Mouse (Mus musculus) liver (tissue): ENCODE results near the gene Lmo1.

Experiments
- DNase-seq: peaks from one replicate; pipeline ENCODE4 v3.0.0-alpha.2; 2020; ENCODE audit warnings: mixed read lengths

Gene Lmo1

DNA sequence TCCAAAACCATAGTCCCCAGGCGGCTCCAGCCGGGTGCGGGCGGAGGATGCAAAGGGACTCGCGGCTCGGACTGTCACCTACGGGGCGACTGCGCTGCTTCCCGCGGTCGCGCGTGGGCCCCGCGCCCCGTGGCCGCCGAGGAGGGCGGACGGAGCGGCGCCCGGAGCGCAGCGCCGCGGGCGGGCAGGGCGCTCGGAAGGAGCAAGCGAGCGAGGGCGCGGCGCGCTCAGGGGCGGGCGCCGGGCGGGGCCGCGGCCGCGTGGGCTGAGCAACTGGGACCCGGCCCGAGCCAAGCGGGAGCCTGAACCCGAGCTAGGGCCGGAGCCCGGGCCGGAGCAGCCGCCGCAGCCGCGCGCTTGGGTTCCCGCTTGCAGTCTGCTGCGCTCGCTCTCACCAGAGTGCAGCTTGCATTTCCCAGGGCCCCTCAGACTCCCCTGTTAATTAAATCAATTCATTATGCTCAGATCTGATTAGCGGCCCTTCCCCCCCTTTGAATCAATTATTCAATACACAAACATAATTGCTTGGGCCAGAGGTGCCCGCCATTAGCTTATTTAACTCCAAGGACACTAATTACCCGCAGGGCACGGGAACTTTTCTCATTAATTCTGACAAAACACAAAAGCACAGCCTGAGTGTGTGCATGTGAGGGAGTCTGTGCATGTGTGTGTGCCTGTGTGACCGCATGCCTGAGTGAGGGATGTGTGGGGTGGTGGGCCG is at the start of gene Lmo1:
Lmo1 (minus strand) TSS at position 259 of the 721 bp plus-strand sequence.
- DNase-seq: peak; percentile 16

DNA sequence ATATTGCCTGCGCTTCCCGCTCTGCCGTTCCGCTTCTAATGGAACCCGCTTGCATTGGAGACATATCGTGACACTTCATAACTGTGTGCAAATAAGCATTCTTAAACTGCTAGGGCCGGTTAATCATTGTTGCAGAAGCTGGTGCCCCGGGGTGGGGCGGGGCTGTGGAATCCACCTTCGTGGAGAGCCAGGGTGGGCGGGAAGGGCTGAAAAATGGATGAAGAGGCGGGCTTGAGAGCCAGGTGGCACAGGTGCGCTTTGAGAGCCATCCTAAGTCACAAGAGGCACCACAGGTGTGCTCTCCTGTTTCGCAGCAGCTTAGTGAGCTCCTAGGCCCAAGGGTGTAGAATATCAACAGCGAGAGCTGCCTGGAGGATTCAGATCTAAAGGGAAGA is 46.7 kb upstream of the Lmo1 start:
- DNase-seq: no peak

DNA sequence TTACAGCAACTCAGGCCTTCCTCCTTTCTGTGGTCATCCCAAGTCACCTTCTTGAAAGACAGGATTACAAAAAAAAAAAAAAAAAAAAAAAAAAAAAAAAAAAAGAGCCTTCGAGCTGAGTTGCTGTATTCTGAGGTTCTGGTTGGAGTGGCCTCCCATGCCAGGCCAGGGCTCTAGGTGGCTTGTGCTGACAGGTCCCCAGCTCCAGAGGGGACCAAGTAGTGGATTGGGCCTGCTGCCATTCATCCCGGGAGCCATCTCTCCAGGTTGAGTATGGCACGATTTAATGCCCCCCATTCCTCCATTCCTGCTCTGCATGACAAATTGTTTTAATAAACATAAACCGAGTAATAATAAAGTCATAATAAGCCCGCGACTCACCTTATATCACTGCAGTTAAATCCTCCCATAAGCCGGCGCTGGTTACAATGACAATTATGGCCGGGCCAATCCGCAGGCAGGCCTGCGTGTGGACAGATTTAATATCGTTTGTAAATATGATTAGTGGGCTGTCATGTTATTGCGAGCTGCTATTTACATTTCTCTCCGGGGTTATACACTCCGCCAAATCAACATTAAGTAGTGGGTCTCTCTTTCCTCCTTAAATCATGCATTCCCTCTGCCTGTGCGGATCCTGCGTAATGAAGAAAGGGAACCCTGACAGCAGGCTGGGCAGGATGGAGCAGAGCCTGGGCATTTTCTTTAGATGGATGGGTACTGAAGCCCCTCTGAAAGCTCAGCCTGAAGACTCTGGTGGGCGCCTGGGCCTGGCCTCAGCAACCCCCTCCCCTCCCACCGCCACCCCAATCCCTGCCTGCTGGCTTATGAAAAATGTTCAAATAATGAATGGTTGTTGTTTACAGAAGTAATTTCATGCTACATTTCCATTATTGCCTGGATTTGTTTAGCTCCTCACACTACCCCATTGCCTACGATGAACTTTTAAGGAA is 46.0 kb upstream of the Lmo1 start:
- DNase-seq: no peak

DNA sequence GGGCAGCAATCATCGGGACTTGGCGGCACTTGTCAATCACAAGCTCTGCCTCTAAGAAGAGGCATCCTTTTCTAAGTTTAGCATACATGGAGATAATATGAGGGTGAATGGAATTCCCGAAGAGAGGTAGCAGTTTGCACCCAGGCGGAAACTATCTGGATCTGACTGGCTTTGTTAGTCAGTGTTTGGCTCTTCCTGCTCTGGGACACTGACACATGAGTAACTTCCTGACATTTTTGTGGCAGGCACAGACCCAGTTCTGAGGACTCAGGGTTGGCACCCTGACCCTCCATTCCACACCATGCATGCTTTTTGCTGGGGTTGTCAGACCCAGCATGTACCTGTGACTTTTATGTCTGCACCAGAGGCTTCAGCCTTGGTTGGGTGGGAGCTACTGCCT is 45.0 kb upstream of the Lmo1 start:
- no peak for DNase-seq

DNA sequence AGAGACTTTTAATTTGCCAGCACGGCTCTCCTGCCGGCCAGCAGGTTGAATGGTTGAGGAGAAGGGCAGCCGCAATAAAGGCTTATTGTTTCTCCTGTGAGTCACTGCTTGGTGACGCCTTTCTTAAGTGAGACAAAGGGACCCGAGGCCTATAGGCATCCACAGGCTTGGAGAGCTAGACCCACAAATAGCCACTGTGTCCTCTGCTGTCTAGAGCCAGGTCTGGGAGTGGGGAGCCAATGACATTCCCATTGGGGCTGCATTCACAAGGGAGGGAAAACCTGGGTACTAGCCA is 43.9 kb upstream of the Lmo1 start:
- no peak for DNase-seq

DNA sequence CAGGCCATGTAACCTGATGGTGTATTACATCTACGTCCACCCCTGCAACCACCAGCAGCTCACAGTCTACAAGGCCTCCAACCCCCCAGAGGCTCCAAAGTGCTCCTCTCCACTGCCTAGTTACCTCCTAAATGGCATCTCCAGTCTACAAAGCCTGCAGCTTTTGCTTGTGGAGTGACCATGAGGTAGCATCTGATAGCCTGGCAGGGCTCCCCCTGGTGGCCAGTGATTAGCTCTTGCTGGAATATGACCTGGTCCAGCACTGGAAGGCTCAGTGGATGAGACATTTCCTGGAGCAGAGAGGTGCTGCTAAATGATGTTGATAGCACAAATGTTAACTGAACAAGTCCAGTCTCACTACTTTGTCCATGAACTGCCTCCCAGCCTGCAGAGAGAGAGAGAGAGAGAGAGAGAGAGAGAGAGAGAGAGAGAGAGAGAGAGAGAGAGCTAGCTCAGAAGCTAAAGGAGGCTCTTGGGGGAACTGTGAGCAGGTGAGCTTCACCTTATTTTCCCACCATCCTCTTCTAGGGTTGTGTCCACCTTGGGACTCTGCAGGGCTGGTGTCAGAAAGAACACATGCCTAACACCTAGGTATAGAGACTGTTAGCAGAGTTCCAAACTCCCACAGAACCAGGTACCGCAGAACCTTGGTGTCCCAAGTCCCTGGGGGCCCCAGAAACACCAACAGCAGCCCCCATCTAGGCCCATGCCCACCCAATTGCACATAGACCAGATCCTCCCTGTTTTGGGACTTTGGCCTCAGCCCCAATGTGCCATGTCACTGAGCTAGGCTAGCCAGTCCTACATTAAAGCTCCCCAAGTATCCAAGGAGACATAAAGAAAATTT is 43.3 kb upstream of the Lmo1 start:
- DNase-seq: peak; percentile 78

DNA sequence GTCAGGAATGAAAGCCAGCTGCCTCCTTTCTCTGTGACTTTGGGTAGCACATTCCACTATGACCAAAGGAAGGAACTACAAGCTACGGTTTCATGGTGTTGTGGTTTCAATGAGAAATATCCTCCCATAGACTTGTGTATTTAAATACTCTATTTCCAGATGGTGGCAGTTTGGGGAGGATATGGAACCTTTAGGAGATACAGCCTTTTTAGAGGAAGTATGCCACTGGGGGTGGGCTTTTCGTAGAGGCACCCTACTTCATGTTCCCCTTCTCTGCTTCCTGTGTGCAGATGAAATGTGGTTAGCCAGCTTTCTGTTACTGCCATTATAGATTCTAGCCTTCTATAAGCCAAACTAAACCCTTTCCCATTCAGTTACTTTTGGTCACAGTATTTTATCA is 34.8 kb upstream of the Lmo1 start:
- no peak for DNase-seq

DNA sequence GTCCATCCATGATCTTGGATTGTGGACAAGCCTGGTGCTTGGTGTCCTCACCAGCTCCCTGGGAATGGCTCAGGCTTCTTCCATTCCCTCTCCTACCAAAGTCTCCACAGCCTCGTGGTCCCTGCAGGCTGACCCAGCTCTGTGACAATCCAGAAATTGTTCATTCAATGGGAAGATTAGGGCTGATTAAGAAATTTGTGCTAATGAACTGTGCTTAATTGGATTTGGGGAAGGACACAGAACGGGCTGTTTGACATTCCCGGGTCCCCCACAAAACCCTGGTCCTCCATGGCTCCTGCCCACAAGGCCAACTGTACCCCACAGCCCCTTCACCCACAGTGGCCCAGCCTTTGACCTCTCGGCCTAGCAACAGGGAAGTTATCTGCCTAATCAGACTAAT is 32.8 kb upstream of the Lmo1 start:
- DNase-seq: no peak

DNA sequence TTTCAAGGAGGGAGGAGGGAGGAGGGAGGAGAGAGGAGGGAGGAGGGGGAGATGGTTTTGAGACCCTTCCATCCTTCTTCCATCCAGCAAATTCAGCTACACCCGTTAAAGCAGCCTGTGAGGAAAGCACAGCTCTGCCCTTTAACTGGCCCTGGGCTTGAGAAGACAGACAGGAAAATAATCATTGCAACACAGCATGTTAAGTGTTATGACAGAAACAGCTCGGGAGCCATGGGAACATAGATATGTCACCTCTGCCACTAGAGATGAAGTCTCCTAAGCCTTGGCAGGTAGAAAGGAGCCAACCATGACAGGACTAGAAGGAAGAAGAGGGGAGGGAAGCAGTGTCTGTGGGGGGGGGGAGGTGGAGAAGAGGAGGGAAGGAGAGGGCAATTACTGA is 31.4 kb upstream of the Lmo1 start:
- no peak for DNase-seq

DNA sequence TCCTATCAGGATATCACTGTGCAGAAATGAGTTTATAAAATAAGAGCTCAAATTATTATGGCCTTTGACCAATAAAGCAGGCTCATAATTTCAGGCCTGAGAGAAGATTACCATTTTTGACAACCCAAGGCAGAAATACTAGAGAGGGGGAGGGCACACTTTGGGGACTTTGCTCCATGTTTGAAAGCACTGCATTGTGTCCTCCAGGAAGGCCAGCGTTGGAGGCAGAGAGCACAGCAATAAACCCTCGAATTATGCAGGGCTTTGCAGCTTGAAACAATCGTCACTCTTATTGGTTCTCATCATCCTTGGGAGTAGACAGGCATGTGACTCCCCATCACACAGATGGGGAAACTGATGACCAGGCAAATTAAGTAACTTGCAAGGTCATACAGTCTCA is 28.1 kb upstream of the Lmo1 start:
- no peak for DNase-seq

DNA sequence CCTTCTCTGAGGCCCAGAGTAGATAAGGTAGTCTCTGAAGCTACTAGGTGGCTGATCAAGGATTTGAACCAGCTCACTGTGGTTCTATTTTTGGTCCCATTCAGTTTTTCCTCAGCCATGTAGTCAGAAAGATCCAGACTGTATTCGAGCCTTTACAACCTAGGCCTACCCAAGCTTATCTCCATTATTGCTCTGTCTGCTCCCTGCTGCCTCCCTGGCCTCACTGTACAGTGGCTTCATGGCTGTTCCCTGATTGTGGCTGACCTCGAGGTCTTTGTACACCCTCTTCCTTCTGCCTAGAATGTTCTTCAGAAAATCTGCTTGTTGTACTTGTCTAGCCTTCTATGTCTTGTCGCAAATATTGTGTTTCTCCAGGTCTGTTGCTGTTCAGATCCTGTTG is 25.6 kb upstream of the Lmo1 start:
- no peak for DNase-seq

DNA sequence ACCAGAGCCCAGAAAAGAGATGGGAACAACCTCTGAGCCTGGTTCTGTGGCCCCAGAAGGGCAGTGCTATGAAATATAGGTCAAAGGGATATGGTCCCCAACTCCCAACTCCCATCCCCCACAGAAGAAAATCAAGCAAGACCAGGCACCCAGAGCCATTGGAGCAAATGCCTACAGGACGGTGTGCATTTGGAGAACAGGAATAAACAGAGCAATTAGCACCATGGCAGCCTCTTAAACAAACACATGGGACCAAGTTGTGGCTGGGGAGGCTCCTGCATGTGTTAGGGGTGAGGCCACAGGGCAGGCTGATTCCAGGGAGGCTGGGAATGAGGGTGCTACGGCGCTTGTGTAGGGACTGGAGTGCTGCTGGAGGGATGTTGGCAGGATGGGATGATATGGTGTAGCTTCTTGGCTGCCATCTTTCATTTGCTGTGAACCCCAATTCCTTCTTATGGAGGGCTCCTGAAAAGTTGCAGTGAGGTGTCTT is 22.2 kb upstream of the Lmo1 start:
- no peak for DNase-seq

DNA sequence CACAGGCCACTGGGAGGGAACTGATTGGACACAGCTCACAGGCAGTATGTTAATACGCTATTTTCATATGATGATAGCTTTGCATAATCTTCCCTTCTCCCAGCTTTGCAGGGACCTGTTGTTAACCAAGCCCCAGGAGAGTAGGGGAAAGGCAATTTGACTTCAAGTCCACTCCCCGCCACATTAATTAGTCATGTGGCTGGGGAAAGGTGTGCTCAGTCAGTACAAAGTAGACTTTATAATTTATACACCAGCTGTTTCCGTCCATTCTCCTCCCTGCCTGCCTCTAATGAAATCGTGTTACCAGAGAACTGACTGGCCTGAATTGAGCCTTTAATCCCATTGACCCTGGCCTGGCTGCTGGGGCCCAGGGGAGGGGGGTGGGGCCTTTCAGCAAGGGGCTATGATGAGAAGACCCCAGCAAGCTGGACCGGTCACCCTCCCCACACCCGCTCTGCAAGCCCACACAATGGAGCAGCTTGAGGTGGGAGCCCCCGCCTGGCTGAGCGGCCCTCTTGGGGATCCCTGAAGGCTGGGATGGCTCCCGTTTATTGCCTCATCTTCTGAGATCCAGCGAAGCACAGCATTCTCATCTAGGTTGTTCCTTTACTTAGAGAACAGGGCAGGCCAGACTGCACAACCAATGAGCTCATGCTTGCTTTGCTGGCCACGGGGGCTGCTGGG is 21.5 kb upstream of the Lmo1 start:
- no peak for DNase-seq

DNA sequence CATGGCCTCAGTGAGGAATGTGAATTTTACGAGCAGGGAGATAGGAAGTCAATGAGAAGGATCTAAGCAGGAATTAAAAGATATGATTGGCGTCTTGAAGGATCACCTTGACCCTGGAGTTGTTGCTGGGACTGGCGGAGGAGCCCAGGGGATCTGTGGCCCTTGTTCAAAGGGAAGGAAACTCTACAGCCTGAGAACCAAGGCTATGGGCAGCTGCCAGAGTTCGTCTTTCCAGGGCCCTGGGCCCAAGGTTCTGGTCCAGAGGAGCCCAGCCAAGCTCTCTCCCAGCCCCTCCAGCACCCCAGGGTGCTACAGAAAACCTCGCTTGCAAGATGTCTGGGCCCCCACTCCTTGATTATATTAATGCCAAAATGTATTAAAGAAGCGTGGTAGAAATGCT is 21.0 kb upstream of the Lmo1 start:
- DNase-seq: no peak

DNA sequence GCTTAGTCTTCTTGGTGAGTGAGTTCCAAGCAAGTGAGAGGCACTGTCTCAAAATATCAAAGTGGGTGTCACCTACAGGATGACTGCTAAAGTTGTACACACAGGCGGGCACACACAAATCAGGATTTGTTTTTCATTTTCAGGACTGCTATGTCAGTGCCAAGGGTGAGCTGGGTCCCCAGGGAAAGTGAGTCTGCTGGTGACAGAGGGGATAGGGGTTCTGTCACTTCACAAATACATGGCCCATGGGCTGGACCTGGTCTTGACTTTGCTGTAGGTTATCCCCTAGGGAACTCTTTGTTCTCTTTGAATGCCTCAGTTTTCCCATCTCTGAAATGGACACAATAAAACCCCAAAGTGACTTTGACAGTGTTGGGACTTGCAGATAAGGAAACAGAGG is 19.8 kb upstream of the Lmo1 start:
- DNase-seq: no peak

DNA sequence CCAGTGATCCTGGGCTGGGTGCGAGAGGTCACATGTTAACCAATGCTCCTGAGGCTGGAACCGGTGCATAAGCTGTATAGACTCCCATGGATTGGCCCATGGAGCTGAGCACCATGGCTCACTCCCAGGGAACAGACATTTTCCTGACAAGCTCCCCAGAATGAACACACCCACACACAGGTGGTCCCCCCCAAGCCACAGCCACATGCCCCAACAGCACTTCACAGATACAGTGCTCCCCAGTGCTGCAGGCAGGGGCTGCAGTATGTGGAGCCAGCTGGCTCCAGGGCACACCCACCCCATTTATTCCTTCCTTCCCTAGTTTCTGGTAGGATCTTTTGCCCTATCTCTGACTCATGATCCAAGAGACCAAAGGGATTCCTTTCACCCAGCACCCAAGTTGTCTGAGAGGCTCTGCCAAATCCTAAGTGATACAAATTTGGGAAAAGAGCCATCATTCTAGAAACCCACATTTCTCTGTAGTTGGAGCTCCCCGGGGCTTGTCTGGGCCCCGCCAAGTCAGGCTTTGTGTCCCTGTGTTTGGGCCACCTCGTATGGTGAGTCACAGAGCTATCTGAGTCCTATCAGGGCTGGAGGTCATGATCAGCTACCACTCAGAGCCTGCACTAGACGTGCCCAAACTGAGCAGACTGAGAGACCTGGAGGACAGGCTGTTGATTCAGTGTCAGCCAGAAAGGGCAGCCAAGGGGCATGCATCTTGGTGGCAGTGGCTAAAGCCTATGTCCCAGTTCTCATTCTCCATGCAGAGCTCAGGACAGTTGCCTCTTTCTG is 12.4 kb upstream of the Lmo1 start:
- DNase-seq: no peak

DNA sequence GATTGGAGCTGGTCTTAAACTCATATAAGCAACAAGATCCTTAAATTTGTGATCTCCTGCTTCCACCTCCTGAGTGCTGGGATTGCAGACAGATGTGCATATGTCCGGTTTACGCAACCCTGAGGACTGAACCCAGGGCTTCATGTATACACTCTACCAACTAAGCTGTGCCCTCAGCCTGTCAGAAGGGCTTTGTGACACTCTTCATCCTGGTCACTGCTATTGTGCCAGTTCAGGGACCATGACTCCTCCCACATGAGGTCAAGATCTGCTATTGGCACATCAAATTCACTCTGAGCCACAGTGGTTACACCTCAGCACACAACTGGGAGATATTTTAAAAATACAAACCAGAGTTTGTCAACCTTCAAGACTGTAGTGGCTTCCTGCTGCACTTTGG is 11.0 kb upstream of the Lmo1 start:
- no peak for DNase-seq

DNA sequence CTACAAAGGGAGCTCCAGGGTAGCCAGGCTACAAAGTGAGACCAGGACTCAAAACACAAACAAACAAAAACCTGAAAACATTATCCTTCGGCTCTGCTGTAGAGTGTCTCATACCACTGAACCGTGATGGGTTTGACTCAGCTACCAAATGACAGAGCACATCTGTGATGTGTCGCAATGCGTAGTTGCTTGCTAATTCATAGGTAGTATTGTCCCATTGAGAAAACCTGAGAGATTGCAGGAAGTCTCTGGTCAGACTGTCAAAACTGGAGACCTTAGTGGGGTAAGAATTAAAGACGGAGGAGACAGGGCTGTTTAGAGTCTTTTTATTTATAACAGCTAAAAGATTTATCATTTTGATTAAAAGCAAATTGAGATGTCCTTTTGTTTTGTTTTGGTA is 10.6 kb upstream of the Lmo1 start:
- no peak for DNase-seq

DNA sequence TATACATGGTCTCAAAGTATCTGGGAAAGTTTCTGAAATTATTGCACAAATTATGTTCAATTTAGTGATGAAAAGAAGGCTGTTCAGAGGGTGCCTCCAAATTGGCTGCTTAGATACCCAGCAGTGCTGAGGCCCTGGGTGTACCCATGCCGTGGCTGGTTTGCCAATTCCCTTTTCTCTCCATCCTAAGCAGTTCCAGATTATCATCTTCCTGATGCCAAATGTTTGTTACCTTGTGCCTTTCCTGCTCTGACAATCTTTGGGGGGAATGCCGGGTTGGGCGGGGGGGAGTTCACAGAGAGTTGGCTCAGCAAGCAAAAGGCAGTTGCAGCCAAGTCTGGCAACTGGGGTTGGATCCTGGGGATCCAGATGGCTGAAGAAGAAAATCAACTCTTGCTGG is 1.7 kb upstream of the Lmo1 start:
- no peak for DNase-seq

DNA sequence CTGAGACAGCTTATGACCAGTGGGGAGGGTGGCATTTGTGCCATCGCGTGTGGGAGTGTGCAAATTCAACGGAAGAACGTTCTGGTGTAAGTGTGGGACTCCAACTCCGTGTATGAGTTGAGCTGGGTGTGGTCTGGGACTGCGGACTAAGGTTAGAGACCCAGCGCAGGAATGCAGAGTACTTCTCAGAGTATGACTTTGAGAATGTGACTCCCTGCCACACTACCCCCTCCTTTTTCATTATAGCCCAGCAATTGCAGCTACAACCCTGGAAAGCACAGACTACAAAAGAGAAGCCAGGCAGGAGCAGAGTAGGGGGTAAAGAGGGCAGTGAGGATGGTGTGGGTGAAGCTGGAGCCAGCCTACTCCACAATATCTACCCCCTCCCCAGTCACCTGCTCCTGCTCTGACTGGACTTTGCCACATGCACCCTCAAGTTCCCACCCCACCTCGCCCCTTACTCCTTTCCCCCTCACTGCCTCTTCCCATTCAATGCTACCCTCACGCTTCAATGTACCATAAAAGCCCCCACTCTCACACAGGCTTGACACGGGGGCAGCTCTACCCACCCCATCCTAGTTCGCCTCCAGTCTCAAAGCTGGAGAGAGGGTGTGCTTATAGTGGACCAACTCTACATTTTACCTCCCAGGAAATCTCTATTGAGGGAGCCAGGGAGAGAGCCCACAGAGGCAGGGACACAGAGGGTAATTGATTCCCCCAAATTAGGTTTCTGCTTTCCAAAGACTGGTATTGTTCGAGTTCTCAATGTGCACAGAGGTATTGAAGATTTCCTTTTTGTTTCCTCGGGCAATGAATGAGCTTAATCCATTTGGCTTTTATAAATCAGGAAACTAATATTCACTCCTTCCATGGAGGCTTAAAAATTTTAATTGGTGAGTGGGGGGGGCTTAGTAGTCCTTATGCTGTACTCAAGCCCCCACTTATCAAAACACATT is 941 bp upstream of the Lmo1 start:
- DNase-seq: no peak
